Mouse (Mus musculus) CD4-positive, CD25-positive, alpha-beta regulatory T cell, adult 2 months (primary cell): Measurements from ENCODE around the gene Traip.

Source experiments
- DNase-seq: peaks from one replicate; pipeline ENCODE4 v3.0.0-alpha.2; 2012; ENCODE audit warnings: low read depth, low spot score

Gene Traip

DNA sequence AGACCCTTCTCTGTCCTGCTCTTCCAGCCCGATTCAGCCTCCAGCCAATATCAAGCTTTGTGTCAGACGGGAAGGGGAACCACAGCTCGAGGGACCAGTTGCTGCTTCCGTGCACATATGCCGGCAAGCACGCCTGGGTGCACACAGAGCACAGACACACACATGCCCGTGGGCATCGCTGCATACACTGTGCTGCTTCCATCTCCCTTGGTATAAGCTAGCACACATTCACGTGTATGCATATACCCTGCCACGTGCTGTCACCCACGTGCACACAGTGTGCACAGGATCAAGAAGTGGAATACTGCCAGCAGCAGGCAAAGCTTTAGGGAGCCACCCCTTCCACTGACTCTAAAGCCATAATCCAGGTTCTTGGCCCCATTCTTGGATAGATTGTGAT lies 15.8 kb upstream of the Traip start:
- DNase-seq, result no peak

DNA sequence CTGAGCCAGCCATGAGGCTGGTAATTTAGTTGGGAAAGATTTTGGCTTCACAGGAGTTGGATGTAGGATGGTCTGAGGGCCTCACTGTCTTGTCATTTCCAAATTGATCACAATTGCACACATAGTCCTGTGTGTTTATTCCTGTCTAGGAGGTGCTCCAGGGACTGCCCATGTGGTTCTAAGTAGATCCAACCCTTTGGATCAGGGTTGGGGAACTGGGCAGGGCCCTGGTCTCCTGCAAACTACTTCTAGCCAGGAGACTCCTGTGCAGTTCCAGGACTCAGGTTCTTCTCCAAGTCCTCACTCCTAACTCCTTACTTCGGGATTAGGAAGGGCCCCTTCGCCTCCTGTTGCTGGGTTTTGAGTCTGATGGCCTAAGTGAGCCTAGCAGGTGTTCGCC lies 14.6 kb upstream of the Traip start, which contains the start of gene Camkv:
Gene Camkv, plus strand, starts transcription at position 301 of the 400 bp plus-strand sequence.
- DNase-seq, result no peak

DNA sequence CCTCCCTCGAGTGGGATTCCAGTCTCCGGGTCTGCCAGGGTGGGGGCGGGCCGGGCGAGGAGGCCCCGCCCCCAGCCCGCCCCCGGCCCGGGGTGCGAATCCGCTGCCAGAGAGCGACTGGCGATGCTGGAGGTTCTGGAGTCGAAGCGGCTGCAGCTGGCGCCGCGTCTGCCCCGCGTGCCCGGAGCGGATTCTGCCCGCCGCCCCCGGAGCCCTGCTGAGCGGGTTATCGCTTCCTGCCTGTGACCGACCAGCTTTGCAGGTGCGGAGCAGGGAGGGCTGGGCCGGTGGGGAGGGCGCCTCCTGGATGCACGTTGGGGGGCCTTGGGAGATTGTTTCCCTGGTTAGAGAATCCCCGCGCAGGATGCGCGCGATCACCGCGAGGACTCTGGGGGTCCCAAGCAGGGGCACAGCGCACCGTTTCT lies 14.1 kb upstream of the Traip start:
- DNase-seq, result peak; percentile 55

DNA sequence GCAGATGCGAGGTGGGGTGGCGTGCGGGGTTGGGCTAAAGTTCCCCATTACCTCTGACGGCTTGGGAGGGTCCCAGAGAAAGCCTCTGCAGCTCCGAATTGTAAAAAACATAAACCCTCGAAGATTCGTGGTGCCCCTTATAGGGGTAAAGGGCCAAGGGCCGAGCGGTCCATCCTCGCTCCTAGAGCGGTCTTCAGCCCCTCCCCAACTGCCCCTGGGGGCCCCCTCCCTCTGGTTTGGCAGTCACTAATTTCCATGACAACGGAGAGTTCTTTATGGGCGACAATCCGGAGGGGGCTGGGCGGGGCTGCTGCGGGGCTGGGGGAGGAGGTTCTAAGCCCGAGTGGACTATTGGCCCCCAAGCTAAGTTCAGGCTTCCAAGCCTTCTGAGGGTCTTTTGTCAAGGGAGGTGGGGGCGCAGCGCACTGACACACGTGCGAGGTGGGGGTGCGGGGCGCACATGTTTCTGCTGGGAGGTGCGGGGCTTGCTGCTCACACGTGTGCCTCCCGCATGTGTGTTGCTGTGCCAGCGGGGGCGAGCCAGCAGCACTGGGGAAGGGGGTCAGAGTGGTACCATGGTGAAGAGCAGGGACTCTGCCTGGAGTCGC lies 13.6 kb upstream of the Traip start:
- peak; percentile 9 for DNase-seq

DNA sequence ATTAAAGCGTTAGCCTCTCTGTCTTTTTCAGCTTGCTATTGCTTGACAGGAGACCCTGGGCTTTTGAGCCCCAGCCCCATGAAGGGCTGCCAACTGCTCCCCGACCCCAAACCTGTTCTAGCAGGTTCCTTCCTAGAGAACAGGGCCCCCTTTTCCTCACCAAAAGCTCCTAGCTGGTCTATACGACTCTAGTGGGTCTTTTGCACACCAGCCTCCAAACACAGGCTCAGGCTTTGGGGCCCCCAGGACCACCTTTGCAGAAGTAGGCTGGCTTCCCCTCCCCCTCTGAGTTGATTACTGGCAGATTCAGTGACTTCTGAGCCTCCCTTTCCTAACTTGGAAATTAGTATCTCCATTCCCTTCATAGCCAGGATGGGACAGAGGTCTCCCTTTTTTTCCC lies 13.1 kb upstream of the Traip start:
- no peak for DNase-seq

DNA sequence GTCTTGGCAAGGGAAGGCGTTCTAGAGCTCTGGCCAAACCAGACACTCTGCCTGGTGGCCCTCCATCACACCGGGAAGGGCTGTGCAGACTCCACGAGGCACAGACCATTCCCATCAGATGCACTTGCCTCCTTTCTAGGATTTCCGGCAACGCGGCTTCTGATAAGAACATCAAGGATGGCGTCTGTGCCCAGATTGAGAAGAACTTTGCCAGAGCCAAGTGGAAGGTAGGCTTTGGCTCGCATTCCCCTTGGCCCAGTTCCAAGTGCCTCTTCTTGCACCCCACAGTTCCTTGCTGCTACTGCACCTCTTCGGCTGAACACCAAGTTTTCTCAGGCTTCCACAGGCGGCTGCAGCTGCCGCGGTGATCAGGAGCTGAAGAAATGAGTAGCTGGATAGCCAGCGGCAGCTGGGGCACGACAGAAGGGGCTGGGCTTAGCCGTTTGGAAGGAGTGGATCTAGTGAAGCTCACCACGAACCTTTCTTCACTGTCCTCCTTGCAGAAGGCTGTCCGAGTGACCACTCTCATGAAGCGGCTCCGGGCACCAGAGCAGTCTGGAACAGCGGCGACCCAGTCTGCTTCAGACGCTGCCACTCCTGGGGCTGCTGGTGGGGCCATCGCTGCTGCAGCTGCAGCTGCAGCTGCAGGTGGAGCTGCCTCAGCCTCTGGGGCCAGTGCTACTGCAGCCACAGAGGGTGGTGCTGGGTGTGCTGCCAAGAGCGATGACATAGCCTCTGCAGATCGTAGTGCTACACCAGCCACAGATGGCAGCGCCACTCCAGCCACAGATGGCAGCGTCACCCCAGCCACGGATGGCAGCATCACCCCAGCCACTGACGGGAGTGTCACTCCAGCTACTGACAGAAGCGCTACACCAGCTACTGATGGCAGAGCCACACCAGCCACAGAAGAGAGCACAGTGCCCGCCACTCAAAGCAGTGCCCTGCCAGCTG lies 2.4 kb upstream of the Traip start:
- DNase-seq, result no peak

DNA sequence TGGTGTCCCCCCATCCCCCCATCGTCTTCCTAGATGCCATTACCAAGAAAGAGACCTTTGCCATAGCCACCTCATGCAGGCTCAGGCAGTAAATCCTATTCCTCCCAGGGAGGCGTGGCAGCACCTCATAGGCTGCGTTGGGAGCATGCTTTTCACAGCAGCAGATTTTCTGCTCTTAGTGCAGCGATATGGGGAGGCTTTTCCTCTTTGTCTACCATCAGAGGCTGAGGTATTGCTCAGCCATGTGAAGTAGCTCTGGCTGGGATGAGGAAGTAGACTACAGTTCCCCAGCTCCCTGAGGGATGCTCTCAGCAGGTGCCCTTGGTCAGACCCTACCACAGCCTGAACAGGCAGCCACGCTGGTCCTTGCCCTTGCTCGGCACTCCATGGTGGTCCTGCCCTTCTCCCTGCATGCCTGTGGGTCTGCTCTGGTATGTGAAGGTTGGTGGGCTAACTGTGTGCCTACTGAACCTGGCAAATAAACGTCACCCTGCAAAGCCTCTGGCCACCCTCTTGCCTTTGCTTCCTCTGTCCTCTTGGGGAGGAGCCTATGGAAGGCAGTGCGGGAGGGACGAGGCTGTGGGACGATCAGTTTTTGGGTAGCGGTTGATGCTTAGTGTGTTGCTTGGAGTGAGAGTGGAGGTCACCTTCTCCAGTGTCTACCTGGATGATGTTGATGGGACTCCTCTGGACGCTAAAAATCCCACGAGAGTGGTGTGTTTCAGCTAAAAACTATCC lies 583 bp upstream of the Traip start:
- no peak for DNase-seq

DNA sequence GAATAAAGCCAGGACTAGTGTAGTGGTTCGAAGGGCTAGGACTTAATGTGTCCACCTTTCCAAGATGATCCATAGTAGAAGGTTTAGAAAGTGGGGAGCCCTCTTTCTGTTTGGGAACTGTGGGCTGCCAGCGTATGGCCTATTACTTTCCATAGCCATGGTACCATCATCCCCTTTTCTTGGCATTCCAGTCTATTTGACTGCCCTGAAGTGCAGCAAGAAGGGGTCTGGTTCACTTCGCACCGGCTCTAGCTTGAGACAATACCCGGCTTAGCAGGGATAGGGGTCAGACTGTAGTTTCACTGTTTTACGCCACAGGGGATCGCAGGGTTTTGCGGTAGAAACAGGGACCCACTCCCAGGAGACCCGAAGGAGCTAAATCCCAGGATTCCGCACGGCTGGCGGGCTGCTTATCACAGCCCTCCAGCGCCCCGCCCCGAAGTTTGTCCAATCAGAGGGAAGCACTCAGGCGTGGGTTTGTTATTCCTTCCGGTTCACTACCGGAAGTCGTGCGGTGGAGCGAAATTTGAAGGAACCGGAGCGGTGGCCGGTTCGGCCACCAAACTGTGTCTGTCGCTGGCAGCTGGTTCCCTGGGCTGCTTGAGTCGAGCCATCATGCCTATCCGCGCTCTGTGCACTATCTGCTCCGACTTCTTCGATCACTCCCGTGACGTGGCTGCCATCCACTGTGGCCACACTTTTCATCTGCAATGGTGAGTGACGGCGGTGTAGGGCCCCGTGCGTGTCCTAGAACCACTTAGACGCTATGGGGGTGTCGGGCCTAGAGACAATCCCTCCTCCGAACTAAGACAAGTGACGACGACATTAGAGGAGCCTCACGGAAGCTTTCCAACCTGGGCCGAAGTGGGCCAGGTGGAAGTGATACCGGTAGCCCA lies 772 bp downstream of the Traip start:
- peak; percentile 90 for DNase-seq

DNA sequence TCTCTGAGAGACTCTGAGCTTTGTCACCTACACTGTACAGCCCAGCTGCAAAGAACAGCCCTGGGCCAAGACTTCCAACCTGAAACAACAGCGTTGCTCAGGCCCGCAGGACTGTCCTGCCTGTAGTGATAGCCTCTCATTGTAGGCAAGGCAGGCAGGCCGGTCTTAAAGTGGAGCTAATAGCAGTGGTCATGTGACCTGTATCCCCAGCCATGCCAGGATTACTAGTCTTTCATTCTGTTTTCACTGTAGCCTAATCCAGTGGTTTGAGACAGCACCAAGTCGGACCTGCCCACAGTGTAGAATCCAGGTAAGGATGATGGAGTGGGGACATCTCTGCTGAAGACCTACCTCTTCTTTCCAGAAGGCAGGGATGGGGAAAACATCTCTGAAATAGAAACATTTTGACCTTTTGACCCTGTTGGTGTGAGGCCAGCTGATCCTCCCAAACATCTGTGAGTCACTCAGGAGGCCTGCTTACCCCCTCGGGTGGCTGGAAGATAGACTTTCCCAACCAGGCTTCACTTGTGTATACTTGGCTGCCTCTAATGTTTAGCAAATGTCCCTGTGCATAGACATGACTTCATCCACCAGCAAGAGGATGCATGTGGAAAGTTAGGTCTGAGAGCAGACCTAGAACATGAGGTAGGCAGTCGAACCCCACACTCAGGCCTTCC lies 5.8 kb downstream of the Traip start:
- no peak for DNase-seq

DNA sequence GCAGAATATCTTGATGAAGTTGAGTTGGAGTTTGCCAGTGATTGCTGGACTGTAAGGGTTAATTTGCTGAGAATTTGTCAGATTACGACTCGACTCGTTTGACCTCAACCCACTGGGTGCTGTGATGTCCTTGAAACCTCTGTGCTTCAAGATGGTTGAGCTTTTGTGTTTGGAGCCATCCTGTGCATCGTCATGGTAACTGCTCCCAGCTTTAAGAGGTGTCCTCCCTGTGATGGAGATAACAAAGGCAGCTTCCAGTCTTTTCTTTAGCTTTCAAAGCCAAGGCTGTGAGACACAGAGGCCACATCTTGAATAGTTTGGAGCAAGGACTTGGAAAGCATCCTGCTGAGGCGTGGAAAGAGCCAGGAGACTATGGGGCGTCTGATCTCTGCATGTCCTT lies 7.2 kb downstream of the Traip start:
- no peak for DNase-seq

DNA sequence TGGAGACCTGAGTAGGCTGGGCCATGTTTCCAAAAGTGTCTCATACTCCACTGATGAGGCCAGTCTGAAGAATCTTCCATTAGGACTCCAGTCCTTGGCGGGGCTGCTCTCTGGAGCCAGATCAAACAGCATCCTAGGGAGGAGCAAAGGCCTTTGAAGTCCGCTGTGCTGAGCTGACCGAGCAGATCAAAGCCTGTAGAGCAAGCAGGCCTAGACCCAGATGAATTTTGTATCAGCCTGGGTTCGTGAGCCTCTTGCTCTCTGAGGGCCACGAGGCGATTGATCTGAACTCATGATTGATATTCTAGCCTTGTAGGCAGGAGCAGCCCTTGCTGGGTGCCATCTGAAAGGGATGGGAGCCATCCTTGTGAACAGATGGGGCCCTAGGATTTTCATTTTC lies 10.0 kb downstream of the Traip start:
- no peak for DNase-seq

DNA sequence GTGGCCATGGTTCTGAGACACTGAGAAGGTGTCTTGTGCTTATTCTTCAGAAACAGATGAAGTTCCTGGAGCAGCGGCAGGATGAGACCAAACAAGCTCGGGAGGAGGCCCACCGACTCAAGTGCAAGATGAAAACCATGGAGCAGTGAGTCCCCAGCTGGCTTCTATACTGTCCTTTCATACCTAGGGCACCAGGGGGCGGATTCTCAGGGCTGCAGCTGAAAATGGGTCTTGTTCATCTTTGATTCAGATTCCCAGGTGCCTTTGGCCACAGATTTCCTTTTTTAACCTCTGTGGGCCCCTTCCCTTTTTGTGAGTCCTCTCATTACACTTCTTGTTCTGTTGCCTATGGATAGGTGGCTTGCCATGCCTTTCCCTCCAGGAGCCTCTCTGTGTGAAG lies 11.0 kb downstream of the Traip start:
- DNase-seq, result peak; percentile 38

DNA sequence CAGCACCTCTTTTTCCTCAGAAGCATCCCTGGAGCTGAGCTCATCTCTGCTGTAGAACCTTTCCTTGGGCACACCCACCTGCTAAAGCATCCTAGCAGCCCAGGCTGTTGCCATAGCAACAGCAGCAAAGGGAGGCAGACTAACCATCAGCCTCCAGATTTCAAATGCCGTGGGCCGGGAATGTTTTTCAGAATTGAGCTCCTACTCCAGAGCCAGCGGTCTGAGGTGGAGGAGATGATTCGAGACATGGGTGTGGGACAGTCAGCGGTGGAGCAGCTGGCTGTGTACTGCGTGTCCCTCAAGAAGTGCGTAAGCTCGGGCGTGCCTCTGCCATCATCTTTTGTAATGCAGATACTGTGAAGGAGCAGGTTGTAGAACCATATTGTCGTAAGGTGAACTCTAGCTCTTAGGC lies 11.4 kb downstream of the Traip start:
- DNase-seq, result no peak

DNA sequence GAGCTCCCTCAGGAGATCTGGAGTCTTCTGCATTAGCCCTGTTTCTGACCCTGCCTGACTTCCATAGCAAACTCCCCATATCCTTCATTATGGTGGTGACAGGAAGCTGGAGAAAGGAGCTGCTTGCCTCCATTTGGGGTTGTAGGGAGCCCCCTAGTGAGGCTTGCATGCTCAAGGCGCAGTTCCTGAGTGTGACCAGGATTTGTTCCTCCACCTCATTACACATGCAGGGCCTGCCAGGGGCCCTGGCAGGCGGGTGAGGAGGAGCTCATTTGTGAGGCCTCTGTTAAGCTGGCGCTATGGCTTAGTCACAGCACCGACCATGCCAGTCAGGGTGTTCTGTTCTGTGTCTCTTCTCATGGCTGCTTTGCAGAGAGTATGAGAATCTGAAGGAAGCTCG lies 11.9 kb downstream of the Traip start:
- DNase-seq, result no peak

DNA sequence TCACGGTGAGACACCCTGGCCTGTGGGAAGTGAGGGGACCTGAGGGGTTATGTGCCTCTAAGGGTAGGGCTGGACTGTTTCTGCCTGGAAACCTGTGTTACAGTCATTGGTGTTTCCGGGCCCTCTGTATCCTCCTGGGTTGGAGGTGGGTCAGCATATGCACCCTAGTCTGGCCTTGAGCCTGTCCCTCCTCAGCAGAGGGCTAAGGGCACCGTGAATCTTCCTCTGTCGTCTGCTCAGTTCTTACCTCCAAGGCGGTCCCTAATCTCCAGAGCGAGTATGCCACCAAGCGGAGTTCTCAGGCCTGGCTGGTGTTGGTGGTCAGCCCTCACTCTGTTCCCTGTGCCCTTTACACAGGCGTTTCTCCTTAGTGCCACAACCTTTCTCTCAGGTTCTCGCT lies 13.0 kb downstream of the Traip start:
- DNase-seq, result no peak

DNA sequence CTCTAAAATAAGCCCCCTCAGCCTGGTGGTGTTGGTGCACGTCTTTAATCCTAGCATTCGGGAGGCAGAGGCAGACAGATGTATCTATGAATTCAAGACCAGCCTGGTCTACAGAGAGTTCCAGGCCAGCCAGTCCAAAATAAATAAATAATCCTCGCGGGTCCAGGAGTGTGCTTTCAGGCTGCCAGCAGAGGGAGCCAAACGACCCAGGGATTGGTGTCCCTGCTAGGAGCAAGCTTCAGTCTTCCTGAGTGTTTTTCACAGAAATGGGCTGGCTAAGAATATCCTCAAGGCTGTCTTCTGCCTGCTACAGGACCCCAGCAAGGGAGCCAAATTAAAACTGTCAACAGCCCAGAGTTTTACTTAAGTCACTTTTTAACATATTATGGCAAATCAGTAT lies 13.8 kb downstream of the Traip start:
- peak; percentile 91 for DNase-seq

DNA sequence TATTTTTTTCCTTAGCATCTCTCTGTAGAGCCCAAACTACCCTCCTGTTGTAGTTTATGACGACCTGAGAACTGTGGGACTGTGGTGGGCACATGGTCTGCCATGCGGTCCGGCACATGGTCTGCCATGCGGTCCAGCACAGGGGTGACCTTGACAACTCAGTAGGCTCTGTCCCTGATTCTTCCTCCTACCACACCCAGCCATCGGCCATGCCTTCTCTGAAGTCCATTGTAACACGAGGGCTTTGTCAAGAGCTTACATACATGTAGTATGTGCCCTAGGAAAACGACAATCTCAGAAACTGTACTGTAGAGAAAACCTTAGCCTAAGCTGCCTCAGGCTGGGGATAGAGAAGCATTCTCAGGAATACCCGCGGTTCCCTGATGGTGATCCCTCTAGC lies 14.7 kb downstream of the Traip start:
- DNase-seq, result no peak

DNA sequence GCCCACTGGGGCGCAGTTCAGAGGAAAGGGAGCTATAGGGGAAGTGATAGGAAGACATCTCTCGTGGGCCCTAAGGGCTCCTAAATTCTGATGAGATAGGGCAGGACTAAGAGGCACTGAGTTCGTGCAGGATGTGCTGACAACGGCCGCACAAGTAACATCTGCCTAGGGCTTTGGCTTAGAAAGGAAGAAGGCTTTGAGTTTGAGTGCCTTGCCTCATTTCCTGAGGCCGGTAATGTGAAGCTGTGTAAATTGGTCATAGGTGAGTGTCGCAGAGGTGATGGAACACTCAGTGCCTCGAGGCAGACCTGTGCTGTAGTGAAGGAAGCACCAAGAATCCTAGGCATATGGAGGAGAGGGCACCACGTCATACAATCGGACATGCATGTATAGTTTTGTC lies 16.7 kb downstream of the Traip start:
- DNase-seq, result no peak

DNA sequence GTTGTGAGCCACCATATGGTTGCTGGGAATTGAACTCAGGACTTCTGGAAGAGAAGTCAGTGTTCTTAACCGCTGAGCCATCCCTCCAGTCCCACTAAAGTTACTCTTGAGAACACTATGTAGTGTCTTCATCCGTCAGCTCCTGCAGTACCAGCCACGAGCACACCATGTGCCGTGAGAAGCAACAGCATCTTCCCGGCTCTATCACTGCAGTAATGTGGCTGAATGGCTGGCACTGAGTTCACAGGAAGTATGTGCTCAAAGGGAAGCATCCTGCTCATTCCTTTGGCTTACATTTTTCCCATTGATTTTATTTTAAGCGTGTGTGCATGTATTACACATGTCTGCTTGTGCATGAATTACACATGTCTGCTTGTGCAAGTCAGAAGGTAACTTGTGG lies 17.5 kb downstream of the Traip start:
- DNase-seq, result no peak

DNA sequence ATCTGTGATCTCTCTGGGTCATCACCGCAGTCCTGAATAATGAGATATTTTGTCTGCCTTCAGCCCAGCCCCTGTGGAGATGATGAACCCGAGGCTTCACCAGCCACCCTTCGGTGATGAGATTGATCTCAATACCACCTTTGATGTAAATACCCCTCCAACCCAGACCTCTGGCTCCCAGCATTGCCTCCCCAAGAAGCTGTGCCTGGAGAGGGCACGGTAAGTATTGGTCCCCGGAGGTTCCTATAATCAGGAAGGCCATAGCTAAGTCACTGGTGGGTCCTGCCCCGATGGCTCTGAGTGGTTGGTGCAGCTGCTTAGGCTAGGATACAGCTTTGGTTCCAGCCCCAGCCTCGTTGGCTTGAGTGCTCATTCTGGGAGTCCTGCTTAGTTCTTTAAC lies 18.6 kb downstream of the Traip start:
- no peak for DNase-seq

DNA sequence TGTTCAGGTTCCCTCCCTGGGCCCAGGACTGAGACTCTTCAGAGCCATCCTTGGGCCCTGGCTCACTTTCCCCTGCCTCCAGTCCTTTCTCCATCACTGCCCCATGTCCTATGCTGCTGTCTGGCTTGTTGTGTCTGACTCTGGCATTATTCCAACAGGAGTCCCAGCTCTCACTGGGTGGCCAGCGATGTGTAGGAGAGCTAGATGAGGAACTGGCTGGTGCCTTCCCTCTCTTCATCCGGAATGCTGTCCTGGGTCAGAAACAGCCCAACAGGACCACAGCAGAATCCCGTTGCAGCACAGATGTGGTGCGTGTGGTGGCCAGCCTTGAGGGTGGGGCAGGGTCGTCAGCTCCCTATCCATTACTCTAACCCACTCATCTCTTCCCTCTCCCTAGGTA lies 20.4 kb downstream of the Traip start:
- no peak for DNase-seq
